Mouse (Mus musculus) embryonic stem cell, embryonic (primary cell): ENCODE data around the gene Akap2.

Experiments
- CTCF ChIA-PET, 4 experiments: fragments of 300-600 bp in 2 of 4; fragments of 350-600 bp in 2 of 4; sonication (Branson Sonifier 250); formaldehyde crosslinking; loops; one replicate each; lab custom pipeline; 2022; ENCODE audit warnings: inconsistent platforms in 2 of 4; lab: Charles Lee
- POLR2A ChIA-PET, 4 experiments: fragments of 300-600 bp in 2 of 4; fragments of 350-600 bp in 2 of 4; sonication (Branson Sonifier 250); formaldehyde crosslinking; loops; one replicate each; lab custom pipeline; 2022; ENCODE audit warnings: antibody characterized with exemption in 4 of 4, inconsistent platforms in 1 of 4; lab: Charles Lee

The Akap2 gene

GRCm38 (mm10) chr4:57847676-57848075 lies 130.2 kb downstream of the Akap2 start:
- CTCF ChIA-PET: interaction anchor here in 3 of 4 experiments (0.5 to 1.5 kb wide), 5 partner anchors 8 to 174 kb away, joined by 3 to 6 read pairs (median 3); no protein-coding TSS in a partner anchor
- POLR2A ChIA-PET: interaction anchor here in 3 of 4 experiments (1.3 to 13.7 kb wide), 22 partner anchors 8 to 109 kb away, joined by 3 to 253 read pairs (median 14); partner anchors contain the start of gene Txn1 (in 1 of the 3)

DNA sequence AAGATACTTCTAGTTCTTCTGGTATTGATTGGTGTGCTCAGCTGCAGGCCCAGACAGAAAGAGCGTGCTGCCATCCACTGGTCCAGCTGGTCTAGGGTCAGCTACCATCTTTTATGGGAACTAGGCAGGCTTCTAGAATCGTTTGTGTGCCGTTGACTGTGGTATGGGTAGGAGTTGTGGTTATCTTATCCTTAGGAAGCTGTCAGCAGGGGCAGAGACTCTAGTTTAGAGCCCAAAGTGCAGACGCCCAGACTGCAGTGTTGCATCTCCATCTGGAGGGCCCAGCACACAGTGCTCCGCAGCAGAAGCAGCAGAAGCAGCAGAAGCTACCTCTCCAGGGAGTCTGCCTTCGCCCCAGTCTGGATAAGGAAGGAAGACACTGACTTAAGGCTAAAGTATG lies 132.0 kb downstream of the Akap2 start:
- POLR2A ChIA-PET: interaction anchor here in 3 of 4 experiments (0.6 to 19.9 kb wide), 10 partner anchors 3 to 504 kb away, joined by 3 to 253 read pairs (median 6); no protein-coding TSS in a partner anchor
- CTCF ChIA-PET: interaction anchor here in 1 of 4 experiments (0.6 kb wide), 1 partner anchor 132 kb away, joined by 11 read pairs; the partner anchor contains the start of gene Akap2

- POLR2A ChIA-PET: interaction anchor here (0.5 to 19.9 kb wide), 10 partner anchors 5 to 82 kb away, joined by 3 to 253 read pairs (median 5); no protein-coding TSS in a partner anchor
Observed at GRCm38 (mm10) chr4:57851731-57852130, 134.3 kb downstream of the Akap2 start.

GRCm38 (mm10) chr4:57852461-57853040 lies 135.1 kb downstream of the Akap2 start:
- ChIA-PET CTCF (no interaction called here), POLR2A (interaction anchor here (0.5 to 19.9 kb wide), 7 partner anchors 6 to 82 kb away, joined by 3 to 253 read pairs (median 7); no protein-coding TSS in a partner anchor)

More at GRCm38 (mm10) chr4:57851731-57852130, 134.3 kb downstream of the Akap2 start:
- CTCF ChIA-PET: no interaction called here

DNA sequence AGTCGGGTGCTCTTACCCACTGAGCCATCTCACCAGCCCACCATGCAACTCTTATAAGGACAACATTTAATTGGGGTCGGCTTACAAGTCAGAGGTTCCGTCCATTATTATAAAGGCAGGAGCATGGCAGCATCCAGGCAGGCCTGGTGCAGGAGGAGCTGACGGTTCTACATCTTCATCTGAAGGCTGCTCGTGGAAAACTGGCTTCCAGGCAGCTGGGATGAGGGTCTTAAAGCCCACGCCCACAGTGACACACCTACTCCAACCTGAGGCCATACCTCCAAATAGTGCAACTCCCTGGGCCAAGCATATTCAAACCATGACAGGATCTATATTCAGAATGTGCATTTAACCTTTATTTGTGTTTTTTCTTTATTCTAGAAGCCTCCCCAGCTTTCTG lies 136.7 kb downstream of the Akap2 start:
- ChIA-PET CTCF (interaction anchor here in 1 of 4 experiments (1.3 kb wide), 1 partner anchor 28 kb away, joined by 3 read pairs; no protein-coding TSS in a partner anchor), POLR2A (interaction anchor here in 3 of 4 experiments (0.9 to 19.9 kb wide), 9 partner anchors 8 to 102 kb away, joined by 3 to 253 read pairs (median 4); partner anchors contain the start of gene Txn1 (in 1 of the 3))

- ChIA-PET POLR2A (interaction anchor here (0.6 to 19.9 kb wide), 20 partner anchors 9 to 129 kb away, joined by 3 to 253 read pairs (median 4); partner anchors contain the start of gene Txn1 (in 2 of the 4)), CTCF (interaction anchor here in 2 of 4 experiments (0.5 to 1.3 kb wide), 4 partner anchors 8 to 1042 kb away, joined by 3 to 4 read pairs (median 3); no protein-coding TSS in a partner anchor)
Observed at GRCm38 (mm10) chr4:57855281-57855941, 138.0 kb downstream of the Akap2 start.

GRCm38 (mm10) chr4:57856673-57857072 lies 139.2 kb downstream of the Akap2 start:
- CTCF ChIA-PET: interaction anchor here in 1 of 4 experiments (1.3 kb wide), 1 partner anchor 10 kb away, joined by 6 read pairs; no protein-coding TSS in a partner anchor
- POLR2A ChIA-PET: interaction anchor here in 3 of 4 experiments (0.7 to 19.9 kb wide), 10 partner anchors 10 to 100 kb away, joined by 3 to 253 read pairs (median 4); partner anchors contain the start of gene Txn1 (in 2 of the 3)

- CTCF ChIA-PET: interaction anchor here in 1 of 4 experiments (1.2 kb wide), 1 partner anchor 187 kb away, joined by 3 read pairs; no protein-coding TSS in a partner anchor
- POLR2A ChIA-PET: interaction anchor here (0.7 to 19.9 kb wide), 11 partner anchors 9 to 97 kb away, joined by 3 to 253 read pairs (median 4); no protein-coding TSS in a partner anchor
Observed at GRCm38 (mm10) chr4:57860204-57860611, 142.8 kb downstream of the Akap2 start.

- POLR2A ChIA-PET: interaction anchor here in 2 of 4 experiments (2.0 to 19.9 kb wide), 2 partner anchors 14 to 15 kb away, joined by 14 to 253 read pairs; no protein-coding TSS in a partner anchor
- CTCF ChIA-PET: interaction anchor here in 1 of 4 experiments (0.6 kb wide), 1 partner anchor 73 kb away, joined by 5 read pairs; no protein-coding TSS in a partner anchor
Observed at GRCm38 (mm10) chr4:57861166-57861565, 143.7 kb downstream of the Akap2 start.

DNA sequence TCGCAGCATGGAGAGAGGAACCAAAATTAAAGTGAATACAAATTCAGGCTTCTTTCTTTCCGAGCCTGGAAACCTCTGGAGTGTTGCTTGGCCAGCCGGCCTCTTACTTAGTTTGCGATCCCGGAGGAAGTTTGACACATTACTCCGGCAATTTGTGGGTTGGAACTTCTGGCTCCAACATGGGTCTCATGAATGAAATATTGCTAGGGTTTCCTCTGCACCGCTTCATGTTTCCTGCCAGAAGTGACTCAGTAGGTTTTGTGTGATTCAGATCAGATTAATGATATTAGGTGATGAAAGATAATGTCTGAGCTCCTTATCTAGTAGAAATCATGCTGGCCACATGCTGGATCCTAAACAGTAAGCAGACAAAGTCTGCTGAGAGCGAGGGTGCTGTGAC lies 144.4 kb downstream of the Akap2 start:
- CTCF ChIA-PET: no interaction called here

GRCm38 (mm10) chr4:57862269-57862986 lies 145.0 kb downstream of the Akap2 start:
- CTCF ChIA-PET: no interaction called here
- POLR2A ChIA-PET: interaction anchor here in 3 of 4 experiments (0.7 to 19.9 kb wide), 6 partner anchors 16 to 173 kb away, joined by 3 to 253 read pairs (median 6); no protein-coding TSS in a partner anchor

More for the DNA sequence above, 144.4 kb downstream of the Akap2 start:
- POLR2A ChIA-PET: interaction anchor here in 1 of 4 experiments (1.0 to 19.9 kb wide), 3 partner anchors 15 to 172 kb away, joined by 3 to 253 read pairs (median 7); no protein-coding TSS in a partner anchor

DNA sequence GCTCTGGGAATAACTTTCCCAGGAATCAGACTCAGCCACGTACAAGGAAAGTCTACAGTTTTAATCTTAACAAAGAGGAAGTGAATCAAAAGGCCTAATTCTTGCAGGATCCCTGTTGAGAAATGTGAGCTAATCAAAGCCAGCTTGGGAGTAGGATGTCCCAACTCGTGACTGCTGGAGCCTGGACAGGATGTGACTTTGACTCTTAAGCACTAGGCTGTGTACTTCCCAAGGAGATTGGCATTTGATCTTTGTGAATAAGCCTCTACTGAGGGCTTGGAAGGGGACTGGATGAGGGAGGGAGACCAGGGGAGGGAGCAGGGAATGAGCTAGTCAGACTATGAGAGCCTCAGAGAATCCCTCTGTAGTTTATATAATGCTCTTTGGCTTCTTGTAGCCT lies 148.6 kb downstream of the Akap2 start:
- CTCF ChIA-PET: interaction anchor here in 1 of 4 experiments (1.6 kb wide), 1 partner anchor 193 kb away, joined by 5 read pairs; no protein-coding TSS in a partner anchor

DNA sequence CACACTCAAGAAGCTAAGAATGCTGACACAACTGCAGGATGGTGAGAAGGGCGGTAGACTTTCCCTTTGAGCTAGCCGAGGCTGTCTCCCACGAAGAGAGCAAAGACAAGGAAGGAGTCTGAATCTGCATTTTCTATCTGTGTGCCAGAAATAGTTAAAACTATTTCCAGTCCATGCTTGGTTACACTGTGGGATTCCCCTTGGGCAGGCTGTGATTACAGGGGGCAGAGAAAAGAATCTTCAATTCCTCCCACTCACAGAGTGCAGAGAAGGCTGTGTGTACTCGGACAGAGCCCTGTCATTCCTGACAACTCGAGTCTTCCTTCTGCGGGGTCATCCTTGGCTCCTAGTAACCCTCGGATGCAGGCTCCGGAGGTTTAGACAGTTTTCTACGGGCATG lies 149.5 kb downstream of the Akap2 start:
- ChIA-PET POLR2A (interaction anchor here in 3 of 4 experiments (0.6 to 19.9 kb wide), 19 partner anchors 9 to 195 kb away, joined by 3 to 253 read pairs (median 4); no protein-coding TSS in a partner anchor), CTCF (interaction anchor here in 1 of 4 experiments (0.5 kb wide), 1 partner anchor 386 kb away, joined by 3 read pairs; no protein-coding TSS in a partner anchor)

More for the DNA sequence above, 148.6 kb downstream of the Akap2 start:
- POLR2A ChIA-PET: interaction anchor here in 3 of 4 experiments (0.5 to 19.9 kb wide), 20 partner anchors 10 to 1715 kb away, joined by 3 to 253 read pairs (median 4); partner anchors contain the start of genes Hsdl2 (in 1 of the 3) and Txn1 (in 1 of the 3)

DNA sequence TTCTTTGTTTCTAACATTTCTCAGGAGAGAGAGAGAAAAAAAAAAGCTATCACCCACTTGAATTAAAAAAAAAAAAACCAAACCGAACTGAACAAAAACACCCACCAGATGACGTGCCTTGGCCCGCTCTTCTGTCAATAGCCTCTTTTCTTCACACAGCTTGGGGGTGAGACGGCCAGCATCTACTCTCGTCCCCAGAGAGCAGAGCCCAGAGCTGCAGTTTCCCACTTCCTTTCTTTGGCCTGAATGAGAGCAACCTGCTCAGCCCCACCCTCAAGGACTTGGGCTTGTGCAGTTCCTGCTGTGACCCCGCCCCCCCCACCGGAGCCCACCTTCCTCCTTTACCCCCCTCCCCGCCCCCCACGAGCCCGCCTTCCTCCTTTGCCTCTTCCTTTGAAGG lies 150.0 kb downstream of the Akap2 start:
- ChIA-PET CTCF (interaction anchor here in 2 of 4 experiments (0.5 to 0.7 kb wide), 3 partner anchors 12 to 386 kb away, joined by 3 to 4 read pairs (median 4); no protein-coding TSS in a partner anchor), POLR2A (interaction anchor here (0.6 to 19.9 kb wide), 18 partner anchors 10 to 215 kb away, joined by 3 to 253 read pairs (median 4); no protein-coding TSS in a partner anchor)

DNA sequence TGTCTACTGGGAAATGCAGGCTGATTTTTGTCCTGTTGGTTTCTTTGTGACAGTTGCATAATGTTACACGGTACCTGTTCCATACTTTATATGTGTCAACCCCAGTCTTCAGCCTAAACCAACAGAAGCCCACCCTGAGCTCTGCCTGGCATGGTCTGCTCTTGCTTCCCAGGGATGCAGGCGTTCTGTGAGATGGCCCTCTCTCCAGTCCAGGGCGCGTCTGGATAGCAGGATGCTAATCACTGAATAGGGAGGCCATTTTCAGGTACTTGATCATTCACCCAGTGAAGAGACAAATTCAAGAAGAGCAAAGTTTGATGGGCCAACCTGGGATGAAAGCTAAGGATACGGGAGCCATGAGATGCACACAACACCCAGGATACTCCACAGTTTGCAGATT lies 161.7 kb downstream of the Akap2 start:
- ChIA-PET CTCF (interaction anchor here in 3 of 4 experiments (0.6 to 1.7 kb wide), 5 partner anchors 10 to 206 kb away, joined by 3 to 7 read pairs (median 3); no protein-coding TSS in a partner anchor), POLR2A (interaction anchor here in 1 of 4 experiments (0.6 to 1.4 kb wide), 3 partner anchors 10 to 205 kb away, joined by 3 read pairs; no protein-coding TSS in a partner anchor)

- CTCF ChIA-PET: interaction anchor here (0.6 to 1.7 kb wide), 9 partner anchors 9 to 208 kb away, joined by 3 to 7 read pairs (median 3); no protein-coding TSS in a partner anchor
- POLR2A ChIA-PET: interaction anchor here in 2 of 4 experiments (0.6 to 1.4 kb wide), 3 partner anchors 9 to 678 kb away, joined by 3 to 9 read pairs (median 3); no protein-coding TSS in a partner anchor
Observed at GRCm38 (mm10) chr4:57879804-57880357, 162.4 kb downstream of the Akap2 start.
